Mouse (Mus musculus) heart, embryonic 13.5 days (tissue): ENCODE data around the gene Bcl11b. TPM values are rescaled to one million over a fixed set of nuclear protein-coding genes. Genes with fewer than 3 reads are reported as not detected.

Experiments
- ATAC-seq: fragments of 200-750 bp; cut with Nextera tagmentation; 2 replicates; pipeline ENCODE4 v1.8.0; 2017; ENCODE audit warnings: moderate TSS enrichment; ENCODE audit not compliant: insufficient number of reproducible peaks, low FRiP score, low TSS enrichment; ENCODE audit errors: extremely low read depth
- H3K27ac ChIP-seq: fragments of 300-500 bp; sonication (generic); replicated peaks from 2 replicates; pipeline ENCODE4 v1.5.1; 2015; ENCODE audit warnings: moderate library complexity, mild to moderate bottlenecking, inconsistent platforms
- H3K27me3 ChIP-seq: fragments of 300-500 bp; sonication (generic); replicated peaks from 2 replicates; pipeline ENCODE4 v1.6.1; 2015; ENCODE audit warnings: mild to moderate bottlenecking, inconsistent platforms
- H3K36me3 ChIP-seq: fragments of 300-500 bp; sonication (generic); 2 replicates; pipeline ENCODE4 v1.6.1; 2015; ENCODE audit warnings: mild to moderate bottlenecking, inconsistent platforms
- H3K4me1 ChIP-seq: fragments of 300-500 bp; sonication (generic); 2 replicates; pipeline ENCODE4 v1.6.1; 2015; ENCODE audit warnings: inconsistent platforms
- H3K4me2 ChIP-seq: fragments of 300-500 bp; sonication (generic); 2 replicates; pipeline ENCODE4 v1.6.1; 2015; ENCODE audit warnings: inconsistent platforms, mild to moderate bottlenecking, moderate library complexity
- H3K4me3 ChIP-seq: fragments of 300-500 bp; sonication (generic); 2 replicates; pipeline ENCODE4 v1.5.1; 2015; ENCODE audit warnings: moderate library complexity, mild to moderate bottlenecking, inconsistent platforms
- H3K9ac ChIP-seq: fragments of 300-500 bp; sonication (generic); 2 replicates; pipeline ENCODE4 v1.6.1; 2015; ENCODE audit warnings: inconsistent platforms, mild to moderate bottlenecking, moderate library complexity
- H3K9me3 ChIP-seq: fragments of 300-500 bp; sonication (generic); 2 replicates; pipeline ENCODE4 v1.6.1; 2016; ENCODE audit warnings: inconsistent platforms
- WGBS: fragments of 180-500 bp; shearing (Covaris S2); methylation state at CpG from one replicate; pipeline ENCODE4 v1.1.7; 2015; ENCODE audit warnings: mixed read lengths; 5-methylcytosine and 5-hydroxymethylcytosine counted together
- polyA plus RNA-seq: library from polyadenylated mRNA; unstranded; fragments of >200 nt; fragmentation: Nextera tagmentation; extraction: Ambion mirVana; gene quantifications from 2 replicates; pipeline ENCODE4 v1.2.1, GENCODE M21; 2015

Gene Bcl11b
- 4.5 and 4.6 TPM in 2 replicates for polyA plus RNA-seq

- H3K9me3 ChIP-seq, result no peaks in the 10 kb centered on the region
- H3K9ac ChIP-seq, result peak within 1 kb of the TSS; percentile 87
- no peak for ATAC-seq
- WGBS, result under 1% methylated on average over 19 of the region's 19 CpGs
- H3K4me2 ChIP-seq, result peak within 1 kb of the TSS; percentile 93
- peak within 1 kb of the TSS; percentile 84 for H3K4me3 ChIP-seq
- H3K27me3 ChIP-seq, result peaks cover 85% of the 10 kb centered on the region
- peaks cover 27% of the 10 kb centered on the region for H3K4me1 ChIP-seq
- H3K27ac ChIP-seq, result peak within 1 kb of the TSS; percentile 83
- H3K36me3 ChIP-seq, result no peaks in the 10 kb centered on the region
These were observed at the start of gene Bcl11b for GRCm38 (mm10) chr12:108003483-108003882. Gene Bcl11b, minus strand, starts transcription at chr12:108003602.

GRCm38 (mm10) chr12:108050996-108051395 is 47.6 kb upstream of the Bcl11b start:
- Histone ChIP-seq H3K27ac (no peak overlapping the region), H3K4me2 (no peak overlapping the region), H3K4me3 (no peak overlapping the region), H3K27me3 (0 out of 2 replicates have a peak, but pooled peaks cover 8% of the 10 kb centered on the region), H3K36me3 (no peaks in the 10 kb centered on the region), H3K4me1 (no peaks in the 10 kb centered on the region), H3K9ac (no peak overlapping the region), H3K9me3 (no peaks in the 10 kb centered on the region)
- ATAC-seq, result no peak
- whole genome bisulfite sequencing, result 56% methylated on average over 7 of the region's 7 CpGs

GRCm38 (mm10) chr12:108049625-108050024 is 46.2 kb upstream of the Bcl11b start:
- no peak overlapping the region for H3K4me3 ChIP-seq
- H3K4me2 ChIP-seq, result peak overlapping the region; percentile 29; the same call in 1 of the 2 replicates
- no peaks in the 10 kb centered on the region for H3K36me3 ChIP-seq
- no peaks in the 10 kb centered on the region for H3K9me3 ChIP-seq
- 61% methylated on average over 13 of the region's 13 CpGs for WGBS
- no peaks in the 10 kb centered on the region for H3K4me1 ChIP-seq
- no peak overlapping the region for H3K9ac ChIP-seq
- H3K27ac ChIP-seq, result no peak overlapping the region
- no peak for ATAC-seq
- 0 out of 2 replicates have a peak, but pooled peaks cover 6% of the 10 kb centered on the region for H3K27me3 ChIP-seq

- Histone ChIP-seq H3K27me3 (peaks cover 24% of the 10 kb centered on the region), H3K4me2 (no peak overlapping the region)
- WGBS, result 44% methylated on average over 3 of the region's 3 CpGs
These were observed 38.8 kb upstream of the Bcl11b start for GRCm38 (mm10) chr12:108042239-108042571.

GRCm38 (mm10) chr12:108041571-108042238 is 38.3 kb upstream of the Bcl11b start:
- Histone ChIP-seq H3K27me3 (peaks cover 24% of the 10 kb centered on the region), H3K9me3 (no peaks in the 10 kb centered on the region), H3K9ac (no peak overlapping the region), H3K27ac (no peak overlapping the region), H3K4me2 (no peak overlapping the region), H3K36me3 (no peaks in the 10 kb centered on the region), H3K4me3 (no peak overlapping the region), H3K4me1 (peaks cover 8% of the 10 kb centered on the region)
- 38% methylated on average over 12 of the region's 12 CpGs for WGBS
- ATAC-seq, result no peak

More at GRCm38 (mm10) chr12:108042239-108042571, 38.8 kb upstream of the Bcl11b start:
- Histone ChIP-seq H3K4me1 (peaks cover 6% of the 10 kb centered on the region), H3K9ac (no peak overlapping the region), H3K27ac (no peak overlapping the region), H3K36me3 (no peaks in the 10 kb centered on the region), H3K9me3 (no peaks in the 10 kb centered on the region), H3K4me3 (no peak overlapping the region)
- ATAC-seq, result no peak

GRCm38 (mm10) chr12:108037446-108037845 is 34.0 kb upstream of the Bcl11b start:
- 32% methylated on average over 6 of the region's 6 CpGs for WGBS
- Histone ChIP-seq H3K36me3 (no peaks in the 10 kb centered on the region), H3K4me1 (peaks cover 8% of the 10 kb centered on the region), H3K4me2 (no peak overlapping the region), H3K4me3 (no peak overlapping the region), H3K9me3 (no peaks in the 10 kb centered on the region), H3K9ac (no peak overlapping the region), H3K27me3 (peaks cover 20% of the 10 kb centered on the region), H3K27ac (no peak overlapping the region)
- ATAC-seq, result no peak

GRCm38 (mm10) chr12:108035412-108036078 is 32.1 kb upstream of the Bcl11b start:
- Histone ChIP-seq H3K4me3 (no peak overlapping the region), H3K9me3 (no peaks in the 10 kb centered on the region), H3K4me1 (peaks cover 8% of the 10 kb centered on the region), H3K36me3 (no peaks in the 10 kb centered on the region), H3K9ac (no peak overlapping the region), H3K27ac (no peak overlapping the region), H3K27me3 (peaks cover 14% of the 10 kb centered on the region), H3K4me2 (no peak overlapping the region)
- WGBS, result 72% methylated on average over 13 of the region's 13 CpGs
- no peak for ATAC-seq

- H3K4me3 ChIP-seq, result no peak overlapping the region
- ATAC-seq, result no peak
- H3K36me3 ChIP-seq, result no peaks in the 10 kb centered on the region
- H3K27me3 ChIP-seq, result no peaks in the 10 kb centered on the region
- H3K27ac ChIP-seq, result no peak overlapping the region
- WGBS, result 67% methylated on average over 15 of the region's 15 CpGs
- H3K4me1 ChIP-seq, result no peaks in the 10 kb centered on the region
- 0 out of 2 replicates have a peak, but pooled peaks cover 2% of the 10 kb centered on the region for H3K9me3 ChIP-seq
- no peak overlapping the region for H3K4me2 ChIP-seq
- H3K9ac ChIP-seq, result no peak overlapping the region
These were observed 19.6 kb upstream of the Bcl11b start for GRCm38 (mm10) chr12:108022835-108023615.

GRCm38 (mm10) chr12:108012003-108012402 is 8.6 kb upstream of the Bcl11b start:
- no peak overlapping the region for H3K9ac ChIP-seq
- H3K36me3 ChIP-seq, result no peaks in the 10 kb centered on the region
- H3K4me2 ChIP-seq, result no peak overlapping the region
- H3K9me3 ChIP-seq, result no peaks in the 10 kb centered on the region
- H3K27me3 ChIP-seq, result peaks cover 23% of the 10 kb centered on the region
- H3K4me3 ChIP-seq, result no peak overlapping the region
- WGBS, result 78% methylated on average over 12 of the region's 12 CpGs
- no peak overlapping the region for H3K27ac ChIP-seq
- H3K4me1 ChIP-seq, result no peaks in the 10 kb centered on the region
- no peak for ATAC-seq

- Histone ChIP-seq H3K9me3 (no peaks in the 10 kb centered on the region), H3K4me2 (no peak overlapping the region), H3K36me3 (no peaks in the 10 kb centered on the region), H3K4me1 (peaks cover 8% of the 10 kb centered on the region), H3K4me3 (no peak overlapping the region), H3K27me3 (peaks cover 39% of the 10 kb centered on the region), H3K9ac (no peak overlapping the region), H3K27ac (no peak overlapping the region)
- WGBS, result 81% methylated on average over 11 of the region's 11 CpGs
- no peak for ATAC-seq
These were observed 6.9 kb upstream of the Bcl11b start for GRCm38 (mm10) chr12:108010346-108010745.

GRCm38 (mm10) chr12:108009156-108009555 is 5.8 kb upstream of the Bcl11b start:
- no peaks in the 10 kb centered on the region for H3K36me3 ChIP-seq
- H3K27ac ChIP-seq, result no peak overlapping the region
- ATAC-seq, result no peak
- H3K4me3 ChIP-seq, result no peak overlapping the region
- peaks cover 51% of the 10 kb centered on the region for H3K27me3 ChIP-seq
- no peak overlapping the region for H3K4me2 ChIP-seq
- WGBS, result 32% methylated on average over 4 of the region's 4 CpGs
- H3K9ac ChIP-seq, result no peak overlapping the region
- H3K9me3 ChIP-seq, result no peaks in the 10 kb centered on the region
- H3K4me1 ChIP-seq, result peaks cover 20% of the 10 kb centered on the region
